Mouse (Mus musculus): ENCODE measurements around the gene Zfp600.
"Not testable (repeated sequence)": the region's sequence is repeated elsewhere in the genome, so short reads cannot be mapped to it uniquely, and the experiment has no call there.

GRCm38 (mm10) chr4:146173378-146174226, 17.0 kb downstream of the Zfp600 start:
- TF ChIP-seq POLR2A (IDR thresholded peaks at IDR 0.05; ENCODE audit: borderline replicate concordance, insufficient read depth, low read length); CTCF (IDR thresholded peaks at IDR 0.05; ENCODE audit: borderline replicate concordance, insufficient read depth, low read depth, low read length): not testable (repeated sequence)

Data from cerebellum, adult 2 months (tissue).